Mouse (Mus musculus): Measurements from ENCODE around the gene E130114P18Rik.

E130114P18Rik gene

DNA sequence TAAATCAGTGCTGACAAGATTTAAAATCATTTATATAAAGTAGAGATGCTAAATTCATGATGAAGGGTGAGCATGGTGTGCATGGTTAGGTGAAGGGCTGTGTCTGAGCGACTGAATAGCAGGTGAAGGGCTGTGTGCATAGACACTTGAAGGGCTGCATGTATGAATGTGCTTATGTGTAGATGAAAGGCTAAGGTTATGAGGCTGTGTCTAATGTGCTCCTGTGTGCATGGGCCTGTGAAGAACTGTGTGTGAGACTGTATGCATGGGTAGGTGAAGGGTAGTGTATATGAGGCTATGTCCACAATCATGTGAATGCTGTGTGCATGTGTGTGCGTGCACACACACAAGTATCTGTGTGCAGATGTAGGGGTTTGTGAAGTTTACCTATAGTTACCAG lies 29.0 kb upstream of the E130114P18Rik start:
- in situ Hi-C loops (cut with MboI; ENCODE audit: low pct_unique_long_range_greater_than_20kb in 1 of 2, low sequenced_read_pairs in 2 of 2, unreplicated experiment in 1 of 2), result no loop called here

DNA sequence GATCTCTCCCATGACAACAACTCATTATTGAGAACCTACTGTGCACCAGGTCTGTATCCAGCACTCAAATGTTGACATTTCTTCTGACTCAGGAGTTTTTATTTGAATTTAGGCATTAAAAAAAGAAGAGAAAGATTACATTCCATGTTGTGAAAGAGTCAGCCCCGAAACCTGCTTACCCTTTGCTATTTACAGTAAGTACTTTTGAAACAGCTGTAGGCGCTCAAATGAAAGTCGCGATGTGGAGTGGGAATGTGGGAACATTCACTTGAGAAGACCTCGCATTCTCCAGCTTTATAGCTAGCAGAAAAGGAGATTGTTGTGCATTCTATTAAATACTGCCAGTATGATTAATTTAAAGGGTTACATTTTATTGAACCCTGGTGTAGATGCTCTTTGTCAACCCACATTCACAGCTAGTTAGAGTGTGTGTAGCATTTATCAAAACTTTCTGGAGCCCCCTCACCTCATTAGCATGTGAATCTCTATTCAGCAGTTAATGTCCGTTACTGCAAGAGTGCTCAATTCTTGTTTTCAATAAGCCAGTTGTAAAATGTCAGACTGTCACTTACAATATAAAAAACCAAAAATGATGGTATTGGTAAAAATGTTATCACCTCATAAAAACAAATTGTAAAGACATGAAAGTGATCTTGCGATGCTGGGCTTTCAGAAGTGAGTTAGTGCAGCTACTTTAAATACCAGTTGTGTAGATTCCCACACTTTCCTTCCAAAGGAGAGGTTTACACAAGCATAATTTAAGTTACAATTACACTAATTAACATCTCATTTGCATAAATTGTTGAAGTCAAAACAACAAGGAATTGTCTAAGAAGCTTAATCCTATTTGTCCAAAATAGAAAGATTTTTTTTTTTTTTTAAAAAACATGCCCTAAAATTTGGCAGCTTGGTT lies 28.3 kb upstream of the E130114P18Rik start:
- in situ Hi-C loops (cut with MboI; ENCODE audit: low pct_unique_long_range_greater_than_20kb in 1 of 2, low sequenced_read_pairs in 2 of 2, unreplicated experiment in 1 of 2), result no loop called here

DNA sequence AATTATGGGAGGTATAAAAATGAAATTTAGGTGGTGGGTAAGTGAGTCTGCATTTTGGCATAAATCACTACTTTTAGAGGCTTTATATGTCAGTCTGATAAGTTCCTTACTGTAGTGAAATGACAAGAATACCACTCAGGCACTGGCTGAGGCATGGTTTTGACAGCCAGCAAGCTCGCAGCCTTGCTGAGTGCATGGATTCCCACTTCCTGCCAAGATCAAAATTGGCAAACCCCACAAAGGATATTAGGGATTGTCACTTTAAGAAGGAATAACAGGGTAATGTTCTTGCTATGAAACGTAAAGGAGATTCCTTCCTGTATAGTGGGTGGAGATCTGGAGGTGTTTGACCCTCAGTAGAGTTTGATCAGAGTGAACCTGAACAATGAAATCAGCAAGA lies 27.4 kb upstream of the E130114P18Rik start:
- in situ Hi-C loops (cut with MboI; ENCODE audit: low pct_unique_long_range_greater_than_20kb in 1 of 2, low sequenced_read_pairs in 2 of 2, unreplicated experiment in 1 of 2), result no loop called here

DNA sequence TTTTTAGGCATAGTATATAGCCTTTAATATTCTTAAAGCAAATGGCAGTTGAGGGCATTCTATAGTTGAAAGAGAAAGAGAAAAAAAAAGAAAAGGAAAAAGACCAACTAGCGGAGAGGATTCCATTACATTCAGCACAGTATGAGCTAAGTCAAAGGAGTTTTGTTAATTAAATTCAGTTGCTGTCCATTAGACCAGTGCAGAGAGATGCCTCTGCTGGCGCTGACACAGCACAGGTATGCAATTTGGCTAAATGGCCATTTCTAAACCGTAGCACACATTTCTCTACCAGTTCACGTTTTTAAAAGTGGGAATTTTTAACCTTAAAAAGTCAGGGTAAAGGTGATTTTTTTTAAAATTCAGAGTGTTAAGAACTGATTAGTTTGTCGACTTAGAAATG lies 26.8 kb upstream of the E130114P18Rik start:
- in situ Hi-C loops (cut with MboI; ENCODE audit: low pct_unique_long_range_greater_than_20kb in 1 of 2, low sequenced_read_pairs in 2 of 2, unreplicated experiment in 1 of 2), result no loop called here

DNA sequence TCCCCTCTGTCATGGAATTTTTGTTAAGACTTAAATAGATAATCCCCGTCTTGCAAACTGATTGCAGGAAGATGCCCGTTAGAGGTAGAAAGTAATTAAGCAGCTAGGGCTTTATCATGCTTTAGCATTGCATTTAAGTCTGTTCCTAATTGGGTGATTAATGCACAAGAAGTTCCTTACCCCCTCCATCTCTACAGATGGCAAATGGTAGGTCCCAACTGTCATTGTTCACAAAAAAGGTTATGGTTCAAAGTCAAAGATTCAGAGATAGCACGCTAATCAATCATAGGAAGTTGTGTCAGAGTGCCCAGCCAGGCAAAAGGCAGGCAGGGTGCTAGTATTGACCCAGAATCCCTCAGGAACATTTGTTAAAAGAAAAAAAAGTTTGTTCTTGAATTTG lies 25.9 kb upstream of the E130114P18Rik start:
- in situ Hi-C loops (cut with MboI; ENCODE audit: low pct_unique_long_range_greater_than_20kb in 1 of 2, low sequenced_read_pairs in 2 of 2, unreplicated experiment in 1 of 2), result no loop called here

DNA sequence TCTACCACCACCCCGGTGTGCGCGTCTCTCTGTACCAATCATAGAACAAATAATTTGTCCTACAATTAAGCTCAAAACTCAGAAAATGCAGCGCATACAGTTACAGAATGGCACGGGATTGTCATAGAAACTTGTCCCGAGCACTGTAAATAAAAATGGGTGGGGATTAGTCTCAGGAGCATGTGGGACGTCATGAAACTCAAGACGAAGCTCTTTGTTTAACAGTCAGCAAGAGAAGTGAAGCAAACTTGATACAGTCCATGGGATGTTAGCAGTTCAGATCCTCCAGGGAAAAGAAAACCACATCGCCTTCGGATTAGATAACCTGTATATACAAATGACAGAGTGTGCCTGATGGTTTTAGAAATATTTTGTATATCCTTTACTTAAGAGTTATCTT lies 18.6 kb upstream of the E130114P18Rik start:
- in situ Hi-C loops (cut with MboI; ENCODE audit: low pct_unique_long_range_greater_than_20kb in 1 of 2, low sequenced_read_pairs in 2 of 2, unreplicated experiment in 1 of 2), result no loop called here

DNA sequence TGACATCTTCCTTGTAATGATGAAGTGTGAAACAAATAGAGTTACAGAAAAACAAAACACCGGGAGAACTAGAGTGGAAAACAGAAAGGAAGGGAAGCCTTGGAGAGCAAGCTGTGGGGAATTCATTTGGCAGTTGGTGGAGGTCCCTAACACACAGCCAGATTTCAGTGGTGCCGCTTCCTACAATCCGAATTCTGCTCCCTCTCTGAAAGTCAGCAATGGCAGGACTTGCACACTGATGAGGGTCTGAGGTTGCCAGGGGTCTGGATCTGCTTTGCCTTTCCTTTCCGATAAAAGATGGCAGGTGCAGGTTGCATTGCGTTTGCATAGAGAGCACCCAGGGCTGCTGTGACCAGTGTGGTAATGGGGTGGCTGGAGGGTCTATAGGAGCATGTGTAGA lies 18.1 kb upstream of the E130114P18Rik start:
- in situ Hi-C loops (cut with MboI; ENCODE audit: low pct_unique_long_range_greater_than_20kb in 1 of 2, low sequenced_read_pairs in 2 of 2, unreplicated experiment in 1 of 2), result no loop called here

DNA sequence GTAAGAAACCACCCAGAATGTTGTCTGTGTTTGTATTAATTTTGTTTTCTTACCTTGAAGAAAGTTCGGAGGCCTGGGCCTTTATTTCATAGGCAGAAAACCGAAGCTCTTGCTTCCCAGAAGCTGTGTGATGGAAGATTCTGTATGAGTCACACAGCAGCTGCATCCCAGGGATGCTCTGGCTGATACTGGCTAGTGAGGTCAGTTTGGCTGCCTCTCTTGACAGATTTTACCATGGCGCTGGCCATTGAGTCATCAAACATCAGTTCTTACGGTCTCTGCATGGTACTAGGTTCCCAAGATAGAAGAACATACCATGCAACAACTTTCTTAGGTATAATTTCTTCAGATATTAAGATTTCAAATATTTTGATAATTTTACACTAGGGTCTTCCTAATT lies 17.0 kb upstream of the E130114P18Rik start:
- in situ Hi-C loops (cut with MboI; ENCODE audit: low pct_unique_long_range_greater_than_20kb in 1 of 2, low sequenced_read_pairs in 2 of 2, unreplicated experiment in 1 of 2), result no loop called here

DNA sequence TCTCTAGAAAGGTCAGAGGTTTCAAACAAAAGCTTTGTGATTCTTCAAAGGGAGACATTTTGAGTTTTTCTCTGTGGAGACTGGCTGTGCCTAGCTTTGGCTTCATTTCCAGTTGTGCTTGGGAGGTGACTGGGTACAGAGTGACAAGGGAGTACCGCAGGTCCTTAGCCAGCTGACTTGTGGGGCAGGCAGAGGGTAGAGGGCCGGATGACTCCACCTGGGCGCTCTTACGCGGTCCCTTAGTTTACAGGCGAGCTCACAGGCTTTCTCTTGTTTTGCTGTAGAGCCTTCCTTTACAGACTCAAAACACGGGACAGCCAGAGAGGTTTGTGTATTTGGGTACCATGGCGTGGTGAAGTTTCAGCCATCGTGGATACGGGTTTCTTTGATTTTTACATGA lies 16.1 kb upstream of the E130114P18Rik start:
- in situ Hi-C loops (cut with MboI; ENCODE audit: low pct_unique_long_range_greater_than_20kb in 1 of 2, low sequenced_read_pairs in 2 of 2, unreplicated experiment in 1 of 2), result no loop called here

DNA sequence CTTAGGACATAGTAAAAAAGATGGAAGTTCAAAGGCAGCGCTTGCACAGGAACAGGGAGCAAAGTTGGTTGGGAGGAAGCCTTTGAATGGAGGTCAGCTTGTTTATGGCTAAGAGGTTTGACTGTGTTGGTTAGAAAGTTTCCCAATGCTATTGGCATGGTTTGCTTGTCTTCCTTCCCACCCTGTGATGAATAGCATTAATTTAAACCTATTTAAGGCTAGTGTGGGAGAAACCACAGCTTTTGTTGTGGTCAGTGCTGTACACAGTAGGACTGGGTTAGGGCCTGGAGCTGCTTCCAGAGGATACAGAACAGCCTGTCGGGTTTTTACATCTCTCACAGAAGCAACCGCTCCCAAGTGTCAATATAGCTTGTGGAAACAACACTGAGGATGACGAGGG lies 10.7 kb upstream of the E130114P18Rik start:
- in situ Hi-C loops (cut with MboI; ENCODE audit: low pct_unique_long_range_greater_than_20kb in 1 of 2, low sequenced_read_pairs in 2 of 2, unreplicated experiment in 1 of 2), result no loop called here

DNA sequence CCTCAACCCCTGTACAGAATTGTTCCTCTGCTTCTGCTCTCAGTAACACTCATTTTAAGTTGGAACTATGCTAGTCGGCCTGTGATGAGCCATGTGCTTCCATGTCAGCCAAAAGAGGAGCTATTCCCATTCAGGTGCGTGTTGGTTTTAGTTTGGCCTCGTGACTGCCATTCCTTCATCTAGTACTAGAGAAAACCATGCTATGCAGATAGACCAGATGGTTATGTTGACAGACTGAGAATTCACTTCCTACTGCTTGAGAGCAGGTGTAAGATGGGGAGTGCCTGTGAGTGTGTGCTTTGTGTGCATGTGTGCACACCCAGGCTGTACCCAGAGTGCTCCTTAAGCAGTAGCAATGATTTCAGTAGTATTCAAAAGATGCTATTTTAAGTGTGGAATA lies 9.6 kb upstream of the E130114P18Rik start:
- in situ Hi-C loops (cut with MboI; ENCODE audit: low pct_unique_long_range_greater_than_20kb in 1 of 2, low sequenced_read_pairs in 2 of 2, unreplicated experiment in 1 of 2), result no loop called here

DNA sequence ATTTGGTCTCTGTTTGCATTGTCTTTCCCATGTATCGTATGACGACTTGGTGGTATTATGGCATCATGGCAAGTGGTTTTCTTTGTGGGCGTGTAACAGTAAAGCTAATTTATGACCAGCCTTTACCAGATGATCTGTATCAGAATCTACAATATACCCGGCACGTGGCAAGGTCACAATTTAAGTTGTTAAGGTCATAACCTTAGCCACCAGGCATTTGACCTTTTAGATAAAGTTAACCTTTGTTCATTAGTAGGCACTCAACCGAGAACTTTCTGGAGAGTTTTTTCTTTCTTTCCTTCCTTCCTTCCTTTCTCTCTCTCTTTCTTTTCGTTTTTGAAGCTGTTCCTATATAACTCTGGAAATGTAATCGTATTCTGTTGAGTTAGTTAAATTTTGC lies 8.7 kb upstream of the E130114P18Rik start:
- in situ Hi-C loops (cut with MboI; ENCODE audit: low pct_unique_long_range_greater_than_20kb in 1 of 2, low sequenced_read_pairs in 2 of 2, unreplicated experiment in 1 of 2), result no loop called here

DNA sequence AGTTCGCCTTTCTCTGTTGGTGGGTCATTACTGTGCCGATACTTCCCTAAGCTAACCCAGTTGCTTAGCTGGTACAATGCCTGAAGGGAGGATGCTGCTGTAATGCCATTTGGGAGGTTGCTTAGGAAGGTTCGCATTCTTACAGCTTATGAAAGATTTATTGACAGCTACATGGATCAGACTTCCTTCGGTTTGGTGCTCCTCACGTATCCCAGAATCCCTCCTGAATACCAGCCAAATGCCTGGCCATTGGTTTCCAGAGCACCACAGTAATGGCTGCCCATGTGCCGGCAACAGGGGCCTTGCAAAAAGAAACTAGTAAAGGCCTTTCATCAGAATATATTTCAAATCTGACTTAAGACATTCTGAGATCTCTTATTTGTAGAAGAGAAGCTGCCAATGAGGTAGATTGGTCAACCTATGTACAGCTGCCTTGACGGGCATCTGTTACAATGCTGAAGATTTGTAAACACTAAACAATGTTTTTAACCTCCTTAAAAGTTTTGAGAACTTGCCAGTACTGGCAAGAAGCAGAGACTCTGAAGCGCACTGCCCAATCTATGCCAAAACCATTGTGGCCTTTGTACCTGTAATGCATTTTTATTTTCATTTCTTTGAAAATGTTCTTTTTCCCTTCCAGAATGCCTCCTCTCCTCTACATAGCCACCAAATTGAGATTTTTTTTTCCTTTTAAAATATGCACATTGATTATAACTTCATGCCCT lies 7.8 kb upstream of the E130114P18Rik start:
- in situ Hi-C loops (cut with MboI; ENCODE audit: low pct_unique_long_range_greater_than_20kb in 1 of 2, low sequenced_read_pairs in 2 of 2, unreplicated experiment in 1 of 2), result no loop called here

DNA sequence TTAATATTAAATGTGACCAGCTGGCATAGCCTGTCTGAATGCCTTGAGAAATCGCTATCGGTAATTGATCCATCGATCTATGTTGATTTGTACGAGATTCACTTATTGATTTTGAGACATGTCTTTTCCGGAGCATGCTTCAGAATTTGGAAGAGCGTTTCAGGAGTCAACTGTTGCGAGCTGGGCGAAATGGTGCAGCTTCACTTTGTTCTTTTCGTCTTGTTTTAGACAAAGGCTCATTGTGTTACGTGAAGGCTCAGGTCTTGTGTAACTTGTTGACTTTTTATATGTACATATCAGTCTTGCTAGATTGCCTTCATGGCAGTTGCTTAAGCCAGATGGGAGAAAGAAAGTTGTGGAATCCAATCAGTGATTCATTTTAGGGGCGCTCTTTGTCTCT lies 6.4 kb upstream of the E130114P18Rik start:
- in situ Hi-C loops (cut with MboI; ENCODE audit: low pct_unique_long_range_greater_than_20kb in 1 of 2, low sequenced_read_pairs in 2 of 2, unreplicated experiment in 1 of 2), result no loop called here

DNA sequence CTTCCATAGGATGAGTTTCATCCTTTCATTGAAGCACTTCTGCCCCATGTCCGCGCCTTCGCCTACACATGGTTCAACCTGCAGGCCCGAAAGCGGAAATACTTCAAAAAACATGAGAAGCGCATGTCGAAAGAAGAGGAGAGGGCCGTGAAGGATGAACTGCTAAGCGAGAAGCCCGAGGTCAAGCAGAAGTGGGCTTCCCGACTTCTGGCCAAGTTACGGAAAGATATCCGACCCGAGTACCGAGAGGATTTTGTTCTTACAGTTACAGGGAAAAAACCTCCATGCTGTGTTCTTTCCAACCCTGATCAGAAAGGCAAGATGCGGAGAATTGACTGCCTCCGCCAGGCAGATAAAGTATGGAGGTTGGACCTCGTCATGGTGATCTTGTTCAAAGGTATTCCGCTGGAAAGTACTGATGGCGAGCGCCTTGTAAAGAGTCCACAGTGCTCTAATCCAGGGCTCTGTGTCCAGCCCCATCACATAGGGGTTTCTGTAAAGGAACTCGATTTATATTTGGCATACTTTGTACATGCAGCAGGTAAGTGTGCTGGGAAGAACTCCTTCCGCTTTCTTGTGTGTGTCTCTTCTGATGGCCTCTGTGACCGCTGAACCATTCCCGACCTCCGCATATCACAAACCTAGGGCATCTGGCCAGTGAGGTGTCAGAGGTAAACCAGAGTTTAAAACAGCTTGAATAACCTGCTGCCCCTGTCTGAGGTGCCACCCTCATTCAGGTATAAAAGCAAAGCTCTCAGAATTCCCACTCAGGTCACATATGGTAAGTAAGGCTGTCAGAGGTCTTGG lies 5.4 kb upstream of the E130114P18Rik start:
- in situ Hi-C loops (cut with MboI; ENCODE audit: low pct_unique_long_range_greater_than_20kb in 1 of 2, low sequenced_read_pairs in 2 of 2, unreplicated experiment in 1 of 2), result no loop called here

DNA sequence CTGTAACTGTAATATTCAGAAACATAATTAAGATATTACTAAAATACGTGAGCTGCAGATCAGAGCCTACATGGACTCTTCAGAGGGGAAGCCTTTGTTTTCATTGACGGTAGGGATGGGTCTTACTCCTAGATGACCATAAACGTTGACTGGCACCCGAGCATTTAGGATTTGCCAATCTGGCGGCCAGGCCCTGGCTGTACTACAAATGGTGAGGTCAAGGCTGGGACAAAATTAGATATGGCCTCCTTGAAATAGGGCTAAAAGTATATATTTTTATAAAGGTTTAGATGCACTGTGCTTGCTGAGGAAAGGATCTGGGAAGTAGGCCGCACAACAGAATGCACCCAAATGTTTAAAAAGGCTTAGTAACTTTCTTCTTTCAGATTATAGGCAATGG lies 4.6 kb upstream of the E130114P18Rik start:
- in situ Hi-C loops (cut with MboI; ENCODE audit: low pct_unique_long_range_greater_than_20kb in 1 of 2, low sequenced_read_pairs in 2 of 2, unreplicated experiment in 1 of 2), result no loop called here

DNA sequence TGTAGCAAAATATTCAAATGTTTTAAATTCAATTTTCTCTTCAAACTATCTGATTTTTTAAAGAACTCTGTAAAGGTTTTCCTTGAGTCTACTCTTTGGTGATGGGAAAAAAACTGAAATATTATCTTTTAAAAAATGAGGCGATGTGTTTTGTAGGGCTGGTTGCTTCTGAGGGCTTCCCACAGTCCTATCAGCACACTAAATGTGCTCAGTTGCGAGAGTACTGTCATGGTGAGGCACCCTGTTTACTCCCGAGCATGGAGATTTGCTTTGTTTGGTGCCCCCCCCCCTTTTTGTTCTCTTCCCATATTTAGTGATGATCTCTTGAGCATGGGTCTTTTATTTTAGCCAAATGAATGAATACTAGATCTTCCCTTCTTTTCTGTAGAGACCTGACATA lies 4.2 kb upstream of the E130114P18Rik start:
- in situ Hi-C loops (cut with MboI; ENCODE audit: low pct_unique_long_range_greater_than_20kb in 1 of 2, low sequenced_read_pairs in 2 of 2, unreplicated experiment in 1 of 2), result no loop called here

DNA sequence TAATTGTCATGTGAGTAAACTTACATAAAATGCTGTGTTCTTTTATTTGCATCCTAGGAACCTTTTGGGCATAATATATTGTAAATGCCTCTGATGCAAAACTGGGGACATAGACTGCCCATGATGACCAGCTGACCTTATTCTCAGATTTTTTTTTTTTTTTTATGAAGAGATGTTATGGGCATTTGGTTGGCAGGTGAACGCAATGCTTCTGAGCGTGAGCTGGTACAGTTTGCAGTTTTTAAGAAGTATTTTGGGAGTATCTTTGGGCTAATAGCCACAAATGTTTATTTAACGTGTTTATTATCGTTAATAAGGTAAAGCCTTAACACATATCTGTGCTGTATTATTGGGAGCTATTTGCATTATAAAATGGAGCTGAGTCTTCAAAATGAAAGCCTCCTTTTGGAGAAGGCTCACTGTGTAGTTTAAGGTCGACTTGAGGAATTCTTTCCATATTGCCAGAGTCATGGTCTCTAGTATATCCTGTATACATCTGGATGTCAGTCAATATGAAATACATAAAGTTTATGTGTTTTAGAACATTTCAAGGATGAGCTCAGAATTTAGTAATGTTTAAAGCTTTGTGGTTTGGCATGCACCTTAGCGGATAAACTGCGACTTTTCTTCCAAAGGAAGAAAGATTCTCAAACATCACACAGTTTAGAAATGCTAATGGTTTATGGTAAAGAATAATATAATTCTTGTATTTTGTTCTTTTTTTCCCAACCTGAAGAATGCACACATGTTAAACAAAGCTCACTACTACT lies 3.0 kb upstream of the E130114P18Rik start:
- in situ Hi-C loops (cut with MboI; ENCODE audit: low pct_unique_long_range_greater_than_20kb in 1 of 2, low sequenced_read_pairs in 2 of 2, unreplicated experiment in 1 of 2), result no loop called here
